Mouse (Mus musculus): Measurements from ENCODE around the gene Celsr1.
"Not testable (repeated sequence)": the region's sequence is repeated elsewhere in the genome, so short reads cannot be mapped to it uniquely, and the experiment has no call there.

The Celsr1 gene

GRCm38 (mm10) chr15:86064191-86064849 is 30.7 kb upstream of the Celsr1 start:
- DNase-seq = no peak

GRCm38 (mm10) chr15:86061848-86062481 is 28.4 kb upstream of the Celsr1 start:
- DNase-seq = no peak

GRCm38 (mm10) chr15:86061221-86061620 is 27.6 kb upstream of the Celsr1 start:
- DNase-seq = no peak

GRCm38 (mm10) chr15:86060581-86060980 is 27.0 kb upstream of the Celsr1 start:
- DNase-seq = no peak

GRCm38 (mm10) chr15:86059835-86060380 is 26.3 kb upstream of the Celsr1 start:
- no peak for DNase-seq

- peak; percentile 63 for DNase-seq
These were observed 25.6 kb upstream of the Celsr1 start for GRCm38 (mm10) chr15:86058931-86059834.

GRCm38 (mm10) chr15:86058394-86058915 is 24.9 kb upstream of the Celsr1 start:
- DNase-seq = peak; percentile 89

GRCm38 (mm10) chr15:86057908-86058307 is 24.3 kb upstream of the Celsr1 start:
- no peak for DNase-seq

GRCm38 (mm10) chr15:86057413-86057812 is 23.8 kb upstream of the Celsr1 start, which contains the start of gene Gramd4:
Gene Gramd4 (plus strand): TSS chr15:86057695.
- no peak for DNase-seq

GRCm38 (mm10) chr15:86056221-86056760 is 22.7 kb upstream of the Celsr1 start:
- DNase-seq = peak; percentile 47

GRCm38 (mm10) chr15:86054861-86055260 is 21.3 kb upstream of the Celsr1 start:
- not testable (repeated sequence) for DNase-seq

GRCm38 (mm10) chr15:86053890-86054536 is 20.4 kb upstream of the Celsr1 start:
- DNase-seq = peak; percentile 87

GRCm38 (mm10) chr15:86051878-86052478 is 18.4 kb upstream of the Celsr1 start:
- no peak for DNase-seq

GRCm38 (mm10) chr15:86051152-86051551 is 17.6 kb upstream of the Celsr1 start:
- DNase-seq = no peak

- DNase-seq = no peak
These were observed 16.7 kb upstream of the Celsr1 start for GRCm38 (mm10) chr15:86050170-86050743.

GRCm38 (mm10) chr15:86049510-86049909 is 15.9 kb upstream of the Celsr1 start:
- no peak for DNase-seq

- DNase-seq = no peak
These were observed 8.8 kb upstream of the Celsr1 start for GRCm38 (mm10) chr15:86042364-86042763.

- DNase-seq = no peak
These were observed 7.8 kb upstream of the Celsr1 start for GRCm38 (mm10) chr15:86041421-86041820.

GRCm38 (mm10) chr15:86038802-86039201 is 5.2 kb upstream of the Celsr1 start:
- DNase-seq = peak; percentile 83

- DNase-seq = peak; percentile 33
These were observed 2.3 kb upstream of the Celsr1 start for GRCm38 (mm10) chr15:86035913-86036312.

GRCm38 (mm10) chr15:86034781-86035360 is 1.3 kb upstream of the Celsr1 start:
- DNase-seq = peak; percentile 48

Data from lung, postnatal 10 days (tissue).